Mouse (Mus musculus): ENCODE results near the gene Ubxn6. TPM values are rescaled to one million over a fixed set of nuclear protein-coding genes. Genes with fewer than 3 reads are reported as not detected.
A peak's percentile ranks its signal among the peaks of the same experiment; 100 is the strongest.

Ubxn6 gene
- polyA plus RNA-seq, 1 experiment from 2014 or later = 73.7 TPM

DNA sequence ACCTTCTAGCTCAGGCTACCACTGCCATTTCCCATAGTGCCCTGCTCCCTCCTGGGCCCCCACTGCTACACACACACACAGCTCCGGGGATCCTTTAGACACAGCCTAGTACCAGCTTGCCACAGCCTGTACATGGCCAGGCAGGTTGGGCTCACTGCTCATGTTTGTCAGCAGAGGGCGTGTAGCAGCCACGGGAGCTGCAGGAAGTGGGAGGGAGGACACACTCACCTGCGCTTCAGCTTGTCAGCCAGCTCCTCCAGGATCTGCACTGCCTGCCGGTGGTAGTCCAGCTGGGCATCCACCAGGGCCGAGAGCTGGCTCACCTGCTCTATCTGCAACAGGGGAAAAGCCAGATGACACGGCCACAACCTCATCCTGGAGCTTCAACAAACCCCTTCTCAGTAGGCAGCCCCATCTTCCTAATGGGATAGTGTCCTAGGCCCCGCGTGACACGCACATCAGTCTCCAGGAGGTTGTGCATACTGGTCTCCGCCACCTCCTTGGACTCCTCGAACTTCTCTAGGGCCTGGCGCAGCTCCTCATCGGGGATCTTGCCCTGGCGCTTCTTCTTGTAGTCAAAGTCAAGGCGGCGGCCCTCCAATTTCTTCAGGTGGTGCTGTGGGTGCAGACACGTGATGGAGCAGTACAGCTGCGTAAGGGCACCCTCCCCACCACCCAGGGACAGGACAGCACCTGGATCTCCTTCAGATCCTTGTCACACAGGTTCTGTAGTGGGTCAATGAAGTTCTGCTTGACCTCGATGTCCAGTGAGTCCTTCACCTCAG, 56.3 kb downstream of the Ubxn6 start:
- peaks cover 67% of the 10 kb centered on the region for H3K36me3 ChIP-seq

DNA sequence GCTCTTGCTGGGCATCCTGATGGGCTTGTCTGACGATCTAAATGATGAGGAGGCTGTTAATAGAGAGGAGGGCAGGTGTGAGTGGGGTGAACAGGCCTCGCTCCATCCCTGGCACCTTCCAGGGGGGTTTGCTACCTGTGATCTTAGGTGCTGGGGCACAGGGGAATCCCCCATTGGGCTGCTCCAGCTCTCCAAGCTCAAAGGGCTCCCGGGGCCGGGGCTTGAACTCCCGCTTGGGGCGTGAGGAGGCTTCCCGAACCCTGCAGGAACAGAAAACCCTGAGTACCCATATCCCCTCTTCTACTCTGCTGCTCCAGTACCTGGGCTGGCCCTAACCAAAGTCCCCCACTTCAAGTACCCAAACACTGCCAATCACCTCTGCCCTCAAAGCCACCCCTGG, 57.0 kb downstream of the Ubxn6 start:
- Histone ChIP-seq H3K4me1 (replicated peaks) (peaks cover 24% of the 10 kb centered on the region), H3K9ac (replicated peaks) (no peak overlapping the region), H3K36me3 (peaks cover 71% of the 10 kb centered on the region), H3K27me3 (no peaks in the 10 kb centered on the region), H3K4me2 (replicated peaks) (no peak overlapping the region), H3K4me3 (replicated peaks) (no peak overlapping the region), H3K9me3 (no peaks in the 10 kb centered on the region), H3K27ac (peak overlapping the region; percentile 62)
- peak; percentile 9 for ATAC-seq
- 93% methylated on average over 7 of the region's 7 CpGs for WGBS

More for the DNA sequence above, 56.3 kb downstream of the Ubxn6 start:
- no peaks in the 10 kb centered on the region for H3K27me3 ChIP-seq
- ATAC-seq = peak; percentile 38
- H3K4me1 ChIP-seq (replicated peaks) = peaks cover 31% of the 10 kb centered on the region
- H3K27ac ChIP-seq = peak overlapping the region; percentile 62; the same call in 1 of the 2 replicates
- no peak overlapping the region for H3K4me3 ChIP-seq (replicated peaks)
- no peak overlapping the region for H3K9ac ChIP-seq (replicated peaks)
- WGBS = 78% methylated on average over 20 of the region's 20 CpGs
- H3K9me3 ChIP-seq = no peaks in the 10 kb centered on the region
- no peak overlapping the region for H3K4me2 ChIP-seq (replicated peaks)

Other genes starting within 250 kb of the Ubxn6 start
- 14.5 and 15.2 TPM in 2 replicates for gene Zfp119a, start 196.1 kb downstream of the Ubxn6 start, polyA plus RNA-seq (2015; fragmentation: Nextera tagmentation; extraction: Ambion mirVana)
- 16.3 and 19.2 TPM in 2 replicates for gene Zfp959, start 182.9 kb downstream of the Ubxn6 start, polyA plus RNA-seq (2015; fragmentation: Nextera tagmentation; extraction: Ambion mirVana)
- gene Zfp119b, start 125.5 kb downstream of the Ubxn6 start, polyA plus RNA-seq (2015; fragmentation: Nextera tagmentation; extraction: Ambion mirVana) = 9.4 and 9.5 TPM in 2 replicates
- gene Ebi3, start 122.4 kb downstream of the Ubxn6 start, polyA plus RNA-seq (2015; fragmentation: Nextera tagmentation; extraction: Ambion mirVana) = 4.7 and 5.1 TPM in 2 replicates
- 27.9 and 28.2 TPM in 2 replicates for gene Yju2, start 115.9 kb downstream of the Ubxn6 start, polyA plus RNA-seq (2015; fragmentation: Nextera tagmentation; extraction: Ambion mirVana)
- gene Shd, start 104.6 kb downstream of the Ubxn6 start, polyA plus RNA-seq (2015; fragmentation: Nextera tagmentation; extraction: Ambion mirVana) = 181 and 184 TPM in 2 replicates
- 135 and 136 TPM in 2 replicates for gene Fsd1, start 88.5 kb downstream of the Ubxn6 start, polyA plus RNA-seq (2015; fragmentation: Nextera tagmentation; extraction: Ambion mirVana)
- 4.6 and 5.0 TPM in 2 replicates for gene Stap2, start 69.4 kb downstream of the Ubxn6 start, polyA plus RNA-seq (2015; fragmentation: Nextera tagmentation; extraction: Ambion mirVana)
- 159 and 182 TPM in 2 replicates for gene Mpnd, start 69.3 kb downstream of the Ubxn6 start, polyA plus RNA-seq (2015; fragmentation: Nextera tagmentation; extraction: Ambion mirVana)
- 113 and 123 TPM in 2 replicates for gene Sh3gl1, start 38.4 kb downstream of the Ubxn6 start, polyA plus RNA-seq (2015; fragmentation: Nextera tagmentation; extraction: Ambion mirVana)
- gene Chaf1a, start 34.6 kb downstream of the Ubxn6 start, polyA plus RNA-seq (2015; fragmentation: Nextera tagmentation; extraction: Ambion mirVana) = 10.1 and 11.0 TPM in 2 replicates
- 156 and 159 TPM in 2 replicates for gene Hdgfl2, start 4.6 kb upstream of the Ubxn6 start, polyA plus RNA-seq (2015; fragmentation: Nextera tagmentation; extraction: Ambion mirVana)
- 0.04 and 0.11 TPM in 2 replicates for gene Plin4, start 34.8 kb upstream of the Ubxn6 start, polyA plus RNA-seq (2015; fragmentation: Nextera tagmentation; extraction: Ambion mirVana)
- 0.43 and 0.55 TPM in 2 replicates for gene Plin5, start 42.6 kb upstream of the Ubxn6 start, polyA plus RNA-seq (2015; fragmentation: Nextera tagmentation; extraction: Ambion mirVana)
- 0.15 TPM in 1 of 2 replicates, not detected in the other for gene Lrg1, start 47.0 kb upstream of the Ubxn6 start, polyA plus RNA-seq (2015; fragmentation: Nextera tagmentation; extraction: Ambion mirVana)
- 7.6 and 10.4 TPM in 2 replicates for gene Sema6b, start 65.3 kb upstream of the Ubxn6 start, polyA plus RNA-seq (2015; fragmentation: Nextera tagmentation; extraction: Ambion mirVana)
- gene Tnfaip8l1, start 87.4 kb upstream of the Ubxn6 start, polyA plus RNA-seq (2015; fragmentation: Nextera tagmentation; extraction: Ambion mirVana) = 8.2 and 8.7 TPM in 2 replicates
- 64.6 and 68.4 TPM in 2 replicates for gene Mydgf, start 108.9 kb upstream of the Ubxn6 start, polyA plus RNA-seq (2015; fragmentation: Nextera tagmentation; extraction: Ambion mirVana)
- gene Dpp9, start 143.9 kb upstream of the Ubxn6 start, polyA plus RNA-seq (2015; fragmentation: Nextera tagmentation; extraction: Ambion mirVana) = 26.6 and 29.3 TPM in 2 replicates
- gene Fem1a, start 181.8 kb upstream of the Ubxn6 start, polyA plus RNA-seq (2015; fragmentation: Nextera tagmentation; extraction: Ambion mirVana) = 18.1 and 19.4 TPM in 2 replicates
- gene Ticam1, start 201.8 kb upstream of the Ubxn6 start, polyA plus RNA-seq (2015; fragmentation: Nextera tagmentation; extraction: Ambion mirVana) = 1.0 and 1.3 TPM in 2 replicates
- 14.8 and 16.7 TPM in 2 replicates for gene Plin3, start 217.8 kb upstream of the Ubxn6 start, polyA plus RNA-seq (2015; fragmentation: Nextera tagmentation; extraction: Ambion mirVana)
- not detected in 2 replicates for gene Arrdc5, start 225.3 kb upstream of the Ubxn6 start, polyA plus RNA-seq (2015; fragmentation: Nextera tagmentation; extraction: Ambion mirVana)
- 59.9 and 62.8 TPM in 2 replicates for gene Uhrf1, start 228.3 kb upstream of the Ubxn6 start, polyA plus RNA-seq (2015; fragmentation: Nextera tagmentation; extraction: Ambion mirVana)